Mouse (Mus musculus) MEL (cell line): ENCODE data around the gene Tcf15. TPM values are rescaled to one million over a fixed set of nuclear protein-coding genes. Genes with fewer than 3 reads are reported as not detected.

Experiments
- DNase-seq: peaks from one replicate; pipeline ENCODE4 v3.0.0; 2011; ENCODE audit warnings: low read depth, low spot score
- H3K27ac ChIP-seq: 2 replicates; pipeline ENCODE4 v1.5.1; 2012; ENCODE audit warnings: low read depth, mild to moderate bottlenecking, control low read depth, low read length, moderate library complexity; ENCODE audit not compliant: control insufficient read depth
- H3K27me3 ChIP-seq, 2 experiments: fragments of 150-350 bp in 1 of 2; sonication (generic) in 1 of 2; 2 replicates each; pipeline ENCODE4 v1.6.1; 2012; ENCODE audit warnings: low read length in 2 of 2, mild to moderate bottlenecking in 2 of 2, improper control_type of control experiment in 1 of 2, moderate library complexity in 1 of 2; ENCODE audit not compliant: insufficient read depth in 2 of 2, control insufficient read depth in 1 of 2
- H3K36me3 ChIP-seq, 2 experiments: 2 replicates each; pipeline ENCODE4 v1.6.1; 2012 to 2014; ENCODE audit warnings: low read length in 2 of 2, improper control_type of control experiment in 1 of 2, inconsistent platforms in 1 of 2, mild to moderate bottlenecking in 1 of 2; ENCODE audit not compliant: insufficient read depth in 2 of 2, control insufficient read depth in 1 of 2
- H3K4me1 ChIP-seq, 2 experiments: fragments of 150-350 bp in 1 of 2; sonication (generic) in 1 of 2; 2 replicates each; pipeline ENCODE4 v1.6.1; 2012; ENCODE audit warnings: low read length in 2 of 2, improper control_type of control experiment in 1 of 2, mild to moderate bottlenecking in 1 of 2; ENCODE audit not compliant: insufficient read depth in 2 of 2, control insufficient read depth in 1 of 2
- H3K4me3 ChIP-seq, 2 experiments: fragments of 150-350 bp in 1 of 2; sonication (generic) in 1 of 2; 2 replicates each; pipeline ENCODE4 v1.5.1; 2012; ENCODE audit warnings: low read depth in 2 of 2, low read length in 2 of 2, mild to moderate bottlenecking in 2 of 2, moderate library complexity in 2 of 2, control low read depth in 1 of 2, improper control_type of control experiment in 1 of 2; ENCODE audit not compliant: control insufficient read depth in 1 of 2, insufficient read depth in 1 of 2
- H3K79me2 ChIP-seq: 2 replicates; pipeline ENCODE4 v1.6.1; 2012; ENCODE audit warnings: mild to moderate bottlenecking, low read length, moderate library complexity; ENCODE audit not compliant: control insufficient read depth, poor library complexity, insufficient read depth
- H3K9ac ChIP-seq: 2 replicates; pipeline ENCODE4 v1.6.1; 2012; ENCODE audit warnings: low read depth, mild to moderate bottlenecking, control low read depth, low read length, moderate library complexity; ENCODE audit not compliant: control insufficient read depth, poor library complexity, severe bottlenecking
- H3K9me3 ChIP-seq: fragments of 150-350 bp; sonication (generic); replicated peaks from 2 replicates; pipeline ENCODE4 v1.6.1; 2012; ENCODE audit warnings: mild to moderate bottlenecking, low read length, improper control_type of control experiment, moderate library complexity; ENCODE audit not compliant: insufficient read depth
- CHD2 ChIP-seq: IDR thresholded peaks from 2 replicates; pipeline ENCODE4 v1.6.1; 2011; ENCODE audit warnings: low read length, improper control_type of control experiment
- CTCF ChIP-seq, 3 experiments: IDR thresholded peaks in 2 of 3; conservative IDR thresholded peaks in 1 of 3; 2 replicates each; pipeline ENCODE4 v1.5.1; 2011 to 2012; ENCODE audit warnings: low read length in 3 of 3, low read depth in 2 of 3, mild to moderate bottlenecking in 2 of 3, improper control_type of control experiment in 1 of 3, inconsistent platforms in 1 of 3, mixed read lengths in 1 of 3, moderate library complexity in 1 of 3; ENCODE audit not compliant: control insufficient read depth in 1 of 3, insufficient read depth in 1 of 3, poor library complexity in 1 of 3, severe bottlenecking in 1 of 3
- ELF1 ChIP-seq: IDR thresholded peaks from 2 replicates; pipeline ENCODE4 v1.6.1; 2014; ENCODE audit warnings: low read depth, mild to moderate bottlenecking, inconsistent platforms, low read length, improper control_type of control experiment, moderate library complexity
- EP300 ChIP-seq, 2 experiments: IDR thresholded peaks; 2 replicates each; pipeline ENCODE4 v1.6.1; 2011; ENCODE audit warnings: improper control_type of control experiment in 2 of 2, low read length in 2 of 2, low read depth in 1 of 2, mild to moderate bottlenecking in 1 of 2
- GABPA ChIP-seq: IDR thresholded peaks from 2 replicates; pipeline ENCODE4 v1.6.1; 2012; ENCODE audit warnings: low read depth, mild to moderate bottlenecking, inconsistent platforms, low read length, improper control_type of control experiment, moderate library complexity
- KAT2A ChIP-seq: conservative IDR thresholded peaks from 2 replicates; pipeline ENCODE4 v1.6.1; 2012; ENCODE audit warnings: low read depth, low read length, improper control_type of control experiment, inconsistent platforms
- MAZ ChIP-seq: IDR thresholded peaks from 2 replicates; pipeline ENCODE4 v1.6.1; 2012; ENCODE audit warnings: low read depth, mild to moderate bottlenecking, inconsistent platforms, low read length, improper control_type of control experiment
- MEF2A ChIP-seq: IDR thresholded peaks from 2 replicates; pipeline ENCODE4 v1.6.1; 2014; ENCODE audit warnings: low read depth, mild to moderate bottlenecking, inconsistent platforms, low read length, improper control_type of control experiment; ENCODE audit not compliant: poor library complexity, insufficient replicate concordance, severe bottlenecking; ENCODE audit errors: extremely low read depth
- MYB ChIP-seq: IDR thresholded peaks from 2 replicates; pipeline ENCODE4 v1.6.1; 2011; ENCODE audit warnings: mild to moderate bottlenecking, low read depth, low read length, improper control_type of control experiment
- MYC ChIP-seq: IDR thresholded peaks from 2 replicates; pipeline ENCODE4 v1.6.1; 2011; ENCODE audit warnings: low read depth, mild to moderate bottlenecking, low read length, improper control_type of control experiment, moderate library complexity
- NELFE ChIP-seq: IDR thresholded peaks from 2 replicates; pipeline ENCODE4 v1.6.1; 2011; ENCODE audit warnings: low read depth, low read length, improper control_type of control experiment
- POLR2A ChIP-seq, 2 experiments: IDR thresholded peaks; 2 replicates each; pipeline ENCODE4 v1.6.1; 2011 to 2012; ENCODE audit warnings: low read length in 2 of 2, mild to moderate bottlenecking in 2 of 2, control low read depth in 1 of 2, improper control_type of control experiment in 1 of 2, low read depth in 1 of 2, moderate library complexity in 1 of 2; ENCODE audit not compliant: control insufficient read depth in 1 of 2, insufficient read depth in 1 of 2, poor library complexity in 1 of 2
- SIN3A ChIP-seq: IDR thresholded peaks from 2 replicates; pipeline ENCODE4 v1.6.1; 2012; ENCODE audit warnings: low read length, improper control_type of control experiment, inconsistent platforms
- SMC3 ChIP-seq: IDR thresholded peaks from 2 replicates; pipeline ENCODE4 v1.6.1; 2011; ENCODE audit warnings: low read depth, low read length, improper control_type of control experiment
- TBP ChIP-seq: IDR thresholded peaks from 2 replicates; pipeline ENCODE4 v1.8.0; 2011; ENCODE audit warnings: low read depth, low read length, improper control_type of control experiment
- USF1 ChIP-seq: IDR thresholded peaks from 2 replicates; pipeline ENCODE4 v1.6.1; 2014; ENCODE audit warnings: low read depth, mild to moderate bottlenecking, inconsistent platforms, low read length, improper control_type of control experiment, moderate library complexity
- ZKSCAN1 ChIP-seq: IDR thresholded peaks from 2 replicates; pipeline ENCODE4 v1.6.1; 2012; ENCODE audit warnings: low read depth, mild to moderate bottlenecking, inconsistent platforms, low read length, improper control_type of control experiment, moderate library complexity
- ZNF384 ChIP-seq: IDR thresholded peaks from 2 replicates; pipeline ENCODE4 v1.6.1; 2012; ENCODE audit warnings: low read depth, mild to moderate bottlenecking, inconsistent platforms, low read length, improper control_type of control experiment
- polyA plus RNA-seq, 2 experiments: library from polyadenylated mRNA; stranded (reverse) in 1 of 2; unstranded in 1 of 2; fragments of >175 nt in 1 of 2; fragments of >200 nt in 1 of 2; gene quantifications; 2 replicates each; pipeline versions ENCODE4 v1.2.1 to v1.2.4; 2012; ENCODE audit warnings: low replicate concordance in 2 of 2, low read depth in 1 of 2; ENCODE audit not compliant: insufficient read length in 2 of 2, insufficient read depth in 1 of 2, missing spikeins in 1 of 2
- total RNA-seq: library from RNA; depleted of rRNA; stranded (reverse); fragments of 300-350 nt; gene quantifications from 2 replicates; pipeline ENCODE4 v1.2.3, GENCODE M21; 2012

The Tcf15 gene
- total and polyA plus RNA-seq, 3 experiments, result not detected

- TF ChIP-seq SMC3, result no peak
- TF ChIP-seq CHD2, result no peak
- no peak for TF ChIP-seq MYC
- TF ChIP-seq ZKSCAN1, result no peak
- no peak for TF ChIP-seq USF1
- no peak for TF ChIP-seq ELF1
- no peak for TF ChIP-seq NELFE
- no peak for TF ChIP-seq ZNF384
- no peak for TF ChIP-seq MAZ
- no peak for TF ChIP-seq EP300 (IDR thresholded peaks at IDR 0.05; ENCODE audit: low read depth in 1 of 2, low read length in 2 of 2)
- no peak for TF ChIP-seq CTCF (IDR thresholded peaks at IDR 0.05 in 2 of 3, conservative IDR thresholded peaks at IDR 0.05 in 1 of 3; ENCODE audit: control insufficient read depth in 1 of 3, insufficient read depth in 1 of 3, low read depth in 2 of 3, low read length in 3 of 3, poor library complexity in 1 of 3, severe bottlenecking in 1 of 3)
- TF ChIP-seq KAT2A, result no peak
- TF ChIP-seq MEF2A, result no peak
- TF ChIP-seq POLR2A (IDR thresholded peaks at IDR 0.05; ENCODE audit: control insufficient read depth in 1 of 2, insufficient read depth in 1 of 2, low read depth in 1 of 2, low read length in 2 of 2, poor library complexity in 1 of 2), result no peak
- no peak for TF ChIP-seq GABPA
- no peak for TF ChIP-seq SIN3A
- no peak for TF ChIP-seq MYB
- no peaks in the 10 kb centered on the region for H3K9me3 ChIP-seq
- H3K36me3 ChIP-seq, result no peaks in the 10 kb centered on the region
- H3K79me2 ChIP-seq, result no peaks in the 10 kb centered on the region
- H3K9ac ChIP-seq, result no peak overlapping the region
- H3K4me3 ChIP-seq, result no peak overlapping the region
- H3K27me3 ChIP-seq, result peaks cover 3 to 6% of the 10 kb centered on the region in 2 experiments
- H3K4me1 ChIP-seq, result no peaks in the 10 kb centered on the region
- H3K27ac ChIP-seq, result no peak overlapping the region
- no peak for DNase-seq
Measured at GRCm38 (mm10) chr2:152167851-152168290, 24.5 kb downstream of the Tcf15 start.

GRCm38 (mm10) chr2:152169377-152169776, 26.0 kb downstream of the Tcf15 start:
- H3K4me3 ChIP-seq, result no peak overlapping the region
- no peaks in the 10 kb centered on the region for H3K9me3 ChIP-seq
- no peak for DNase-seq
- TF ChIP-seq USF1 (no peak), POLR2A (IDR thresholded peaks at IDR 0.05; ENCODE audit: control insufficient read depth in 1 of 2, insufficient read depth in 1 of 2, low read depth in 1 of 2, low read length in 2 of 2, poor library complexity in 1 of 2) (no peak), MYB (no peak), TBP (no peak), MYC (no peak), ZKSCAN1 (no peak)
- H3K27me3 ChIP-seq, result peaks cover 0 to 1% of the 10 kb centered on the region in 2 experiments; a peak in 3 of 4 replicates
- H3K9ac ChIP-seq, result no peak overlapping the region
- no peaks in the 10 kb centered on the region for H3K36me3 ChIP-seq
- no peaks in the 10 kb centered on the region for H3K4me1 ChIP-seq
- H3K27ac ChIP-seq, result no peak overlapping the region
- no peaks in the 10 kb centered on the region for H3K79me2 ChIP-seq
